Mouse (Mus musculus) embryonic facial prominence, embryonic 13.5 days (tissue): ENCODE data around the gene Gm29609. TPM values are rescaled to one million over a fixed set of nuclear protein-coding genes. Genes with fewer than 3 reads are reported as not detected.
A peak's percentile ranks its signal among the peaks of the same experiment; 100 is the strongest.

Experiments
- ATAC-seq: fragments of 200-750 bp; cut with Nextera tagmentation; 2 replicates; pipeline ENCODE4 v1.8.0; 2017; ENCODE audit warnings: low read depth; ENCODE audit not compliant: insufficient number of reproducible peaks, insufficient read depth, low FRiP score, low TSS enrichment
- H3K27ac ChIP-seq: fragments of 300-500 bp; sonication (generic); 2 replicates; pipeline ENCODE4 v1.5.1; 2015; ENCODE audit warnings: moderate library complexity, mild to moderate bottlenecking, inconsistent platforms
- H3K27me3 ChIP-seq: fragments of 300-500 bp; sonication (generic); 2 replicates; pipeline ENCODE4 v1.6.1; 2015; ENCODE audit warnings: mild to moderate bottlenecking, inconsistent platforms
- H3K36me3 ChIP-seq: fragments of 300-500 bp; sonication (generic); 2 replicates; pipeline ENCODE4 v1.6.1; 2015; ENCODE audit warnings: mild to moderate bottlenecking, inconsistent platforms
- H3K4me1 ChIP-seq: fragments of 300-500 bp; sonication (generic); 2 replicates; pipeline ENCODE4 v1.6.1; 2015; ENCODE audit warnings: inconsistent platforms
- H3K4me2 ChIP-seq: fragments of 300-500 bp; sonication (generic); 2 replicates; pipeline ENCODE4 v1.6.1; 2015; ENCODE audit warnings: moderate library complexity, mild to moderate bottlenecking, inconsistent platforms
- H3K4me3 ChIP-seq: fragments of 300-500 bp; sonication (generic); 2 replicates; pipeline ENCODE4 v1.5.1; 2015; ENCODE audit warnings: mild to moderate bottlenecking, inconsistent platforms
- H3K9ac ChIP-seq: fragments of 300-500 bp; sonication (generic); 2 replicates; pipeline ENCODE4 v1.6.1; 2015; ENCODE audit warnings: mild to moderate bottlenecking, inconsistent platforms
- H3K9me3 ChIP-seq: fragments of 300-500 bp; sonication (generic); 2 replicates; pipeline ENCODE4 v1.6.1; 2016; ENCODE audit warnings: inconsistent platforms
- whole genome bisulfite sequencing: fragments of 180-500 bp; shearing (Covaris S2); methylation state at CpG from one replicate; pipeline ENCODE4 v1.1.7; 2015; ENCODE audit warnings: mixed read lengths; 5-methylcytosine and 5-hydroxymethylcytosine counted together
- polyA plus RNA-seq: library from polyadenylated mRNA; unstranded; fragments of >200 nt; fragmentation: Nextera tagmentation; extraction: Ambion mirVana; gene quantifications from 2 replicates; pipeline ENCODE4 v1.2.1, GENCODE M21; 2015

Gene Gm29609
- polyA plus RNA-seq, 1 experiment from 2014 or later = 0.41 TPM

DNA sequence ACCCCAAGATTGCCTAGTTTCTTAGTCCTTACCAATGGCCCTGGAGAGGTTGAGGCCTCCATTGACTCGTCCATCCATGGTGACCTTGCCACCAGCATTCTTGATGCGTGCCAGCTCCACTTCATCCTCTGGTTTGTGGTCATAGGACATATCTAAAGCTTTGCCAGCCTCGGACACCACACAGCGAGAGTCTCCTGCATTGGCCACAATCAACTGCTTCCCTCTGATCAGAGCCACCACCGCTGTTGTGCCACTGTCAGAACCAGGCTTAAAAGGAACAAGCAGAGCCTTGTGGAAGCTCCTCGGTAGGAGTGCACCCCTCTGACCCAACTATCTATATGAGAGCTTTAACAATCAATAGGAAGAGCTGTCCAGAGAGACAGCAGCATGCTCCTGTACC is 24.7 kb upstream of the Gm29609 start:
- H3K4me3 ChIP-seq = no peak overlapping the region
- peaks cover 26% of the 10 kb centered on the region for H3K4me1 ChIP-seq
- ATAC-seq = no peak
- H3K27ac ChIP-seq = no peak overlapping the region
- peaks cover 70% of the 10 kb centered on the region for H3K36me3 ChIP-seq
- no peak overlapping the region for H3K9ac ChIP-seq
- 93% methylated on average over 6 of the region's 6 CpGs for WGBS
- peaks cover 6% of the 10 kb centered on the region for H3K9me3 ChIP-seq
- H3K4me2 ChIP-seq = no peak overlapping the region
- no peaks in the 10 kb centered on the region for H3K27me3 ChIP-seq

DNA sequence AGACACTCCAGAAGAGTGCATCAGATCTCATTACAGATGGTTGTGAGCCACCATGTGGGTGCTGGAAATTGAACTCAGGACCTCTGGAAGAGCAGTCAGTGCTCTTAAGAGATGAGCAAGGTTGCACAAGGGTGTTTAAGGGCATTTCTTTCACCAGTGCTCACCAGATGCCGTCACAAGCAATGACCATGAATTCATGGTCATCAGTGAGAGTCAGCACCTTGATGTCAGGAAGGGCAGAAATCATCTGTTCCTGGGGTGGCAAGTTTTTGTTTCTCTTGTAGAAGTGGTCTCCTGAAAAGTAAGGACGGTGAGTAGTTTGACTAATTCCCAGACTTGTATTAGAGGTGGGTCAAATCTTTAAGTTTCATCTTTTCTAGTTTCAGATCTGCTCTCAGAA is 24.2 kb upstream of the Gm29609 start:
- H3K36me3 ChIP-seq = peaks cover 75% of the 10 kb centered on the region
- no peak overlapping the region for H3K4me2 ChIP-seq
- WGBS = 93% methylated on average over 2 of the region's 2 CpGs
- H3K4me3 ChIP-seq = no peak overlapping the region
- H3K4me1 ChIP-seq = peaks cover 26% of the 10 kb centered on the region
- no peak for ATAC-seq
- H3K9ac ChIP-seq = no peak overlapping the region
- no peak overlapping the region for H3K27ac ChIP-seq
- H3K27me3 ChIP-seq = no peaks in the 10 kb centered on the region
- H3K9me3 ChIP-seq = peaks cover 6% of the 10 kb centered on the region

DNA sequence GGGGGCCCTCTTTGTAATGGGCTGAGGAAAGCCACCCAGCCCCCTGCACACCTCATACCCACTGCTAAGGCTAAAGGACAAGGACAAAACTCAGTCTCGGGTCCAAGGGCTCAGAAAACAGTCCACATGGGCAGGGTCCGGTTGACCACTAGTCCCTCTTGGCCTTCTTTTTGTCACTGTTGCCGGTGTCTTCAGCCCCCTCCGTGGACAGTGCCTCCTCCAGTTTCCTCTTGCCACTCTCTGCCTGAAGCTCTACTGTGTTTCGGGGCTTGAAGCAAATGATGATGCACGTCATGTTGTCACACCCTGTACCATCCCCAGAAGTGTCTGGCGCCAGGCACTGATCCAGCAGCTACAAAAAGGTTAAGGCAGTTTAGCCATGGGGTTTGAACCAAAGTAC is 23.2 kb upstream of the Gm29609 start:
- Histone ChIP-seq H3K4me1 (peaks cover 26% of the 10 kb centered on the region), H3K4me2 (peak overlapping the region; percentile 75), H3K27me3 (no peaks in the 10 kb centered on the region), H3K36me3 (peaks cover 79% of the 10 kb centered on the region), H3K4me3 (peak overlapping the region; percentile 83), H3K27ac (peak overlapping the region; percentile 88), H3K9me3 (peaks cover 6% of the 10 kb centered on the region), H3K9ac (peak overlapping the region; percentile 84)
- 93% methylated on average over 7 of the region's 7 CpGs for WGBS
- ATAC-seq = no peak

DNA sequence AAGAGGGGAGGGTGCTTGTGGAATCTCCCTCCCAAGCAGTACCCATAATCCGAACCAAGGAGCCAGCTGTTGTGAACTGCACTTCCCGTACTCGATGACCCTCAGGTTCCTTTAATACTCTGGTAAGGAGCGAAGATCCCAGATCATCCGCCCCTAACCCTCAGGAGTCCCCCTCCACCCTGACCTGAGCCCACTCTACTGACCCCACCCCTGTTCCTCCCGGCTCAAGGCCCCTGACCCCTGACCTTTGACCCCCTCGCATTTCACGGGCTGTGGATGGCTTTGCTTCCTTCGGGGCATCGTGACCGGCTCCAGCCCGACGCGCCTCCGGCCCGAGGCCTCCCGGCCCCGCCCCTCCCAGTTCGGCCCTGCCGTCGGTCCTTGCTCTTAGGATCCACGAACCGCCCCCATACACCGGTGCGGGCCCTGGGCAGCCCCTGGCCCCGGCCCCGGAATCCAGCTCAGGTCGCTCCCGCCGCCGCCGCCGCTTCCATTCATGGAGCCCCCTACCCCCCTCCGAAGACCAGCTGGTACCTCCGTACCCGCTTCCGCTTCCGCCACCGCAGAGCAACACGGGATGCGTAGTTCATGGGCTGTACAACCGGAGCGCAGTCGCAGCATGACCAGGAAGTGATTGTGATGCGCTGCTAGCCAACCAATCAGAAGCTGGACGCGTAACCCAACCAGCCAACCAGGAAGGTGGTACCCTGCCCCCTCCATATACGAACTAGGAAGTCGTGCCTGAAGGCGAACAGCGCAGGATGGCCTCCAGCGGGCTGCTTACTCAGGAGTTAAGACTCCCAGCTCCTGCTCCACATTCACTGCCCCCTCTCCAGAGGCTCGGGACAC is 22.3 kb upstream of the Gm29609 start, which contains the start of gene Zfp513:
Zfp513 (minus strand) TSS at position 562 of the 849 bp plus-strand sequence.
- Histone ChIP-seq H3K4me1 (peaks cover 26% of the 10 kb centered on the region), H3K9me3 (peaks cover 6% of the 10 kb centered on the region), H3K9ac (peak within 1 kb of the TSS; percentile 84), H3K27ac (peak within 1 kb of the TSS; percentile 88), H3K4me2 (peak within 1 kb of the TSS; percentile 75), H3K27me3 (no peaks in the 10 kb centered on the region), H3K36me3 (peaks cover 79% of the 10 kb centered on the region), H3K4me3 (peak within 1 kb of the TSS; percentile 83)
- ATAC-seq = peak; percentile 95
- WGBS = under 1% methylated on average over 53 of the region's 53 CpGs

DNA sequence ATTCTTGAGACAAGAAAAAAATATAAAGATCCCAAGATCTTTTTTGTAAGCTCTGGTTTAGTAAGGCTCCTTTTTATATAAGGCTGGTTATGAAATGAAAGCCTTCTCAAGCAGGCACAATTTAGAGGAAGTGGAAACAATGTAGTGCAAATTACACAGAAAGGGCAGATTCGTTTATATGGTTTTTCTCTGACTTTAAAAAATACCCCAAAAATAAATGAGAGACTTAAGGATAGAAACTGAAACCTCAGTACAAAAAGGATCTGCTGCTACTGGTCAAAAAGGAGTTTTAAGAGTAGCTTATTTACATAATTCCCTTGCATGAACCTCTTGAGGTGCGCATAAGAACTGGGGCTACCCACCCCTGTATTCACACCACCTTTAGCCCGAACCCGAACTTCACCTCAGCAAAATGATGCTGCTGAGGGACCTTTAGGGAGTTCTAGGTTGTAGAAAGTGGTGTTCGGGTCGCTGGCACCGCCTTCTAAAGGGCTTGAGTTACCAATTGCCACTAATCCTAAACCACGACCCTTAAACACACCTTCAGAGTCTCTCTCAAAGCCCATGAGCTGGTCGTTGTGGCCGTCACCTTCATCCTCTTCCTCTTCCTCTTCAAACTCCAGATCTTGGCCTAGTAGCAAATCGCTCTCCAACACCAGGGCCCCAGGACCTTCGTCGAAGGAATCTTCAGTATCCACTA is 21.5 kb upstream of the Gm29609 start:
- WGBS = 13% methylated on average over 13 of the region's 13 CpGs
- H3K36me3 ChIP-seq = peaks cover 81% of the 10 kb centered on the region
- H3K9ac ChIP-seq = peak overlapping the region; percentile 84
- no peaks in the 10 kb centered on the region for H3K27me3 ChIP-seq
- peaks cover 26% of the 10 kb centered on the region for H3K4me1 ChIP-seq
- peak overlapping the region; percentile 83 for H3K4me3 ChIP-seq
- H3K9me3 ChIP-seq = peaks cover 6% of the 10 kb centered on the region
- ATAC-seq = no peak
- peak overlapping the region; percentile 75 for H3K4me2 ChIP-seq
- peak overlapping the region; percentile 62 for H3K27ac ChIP-seq

DNA sequence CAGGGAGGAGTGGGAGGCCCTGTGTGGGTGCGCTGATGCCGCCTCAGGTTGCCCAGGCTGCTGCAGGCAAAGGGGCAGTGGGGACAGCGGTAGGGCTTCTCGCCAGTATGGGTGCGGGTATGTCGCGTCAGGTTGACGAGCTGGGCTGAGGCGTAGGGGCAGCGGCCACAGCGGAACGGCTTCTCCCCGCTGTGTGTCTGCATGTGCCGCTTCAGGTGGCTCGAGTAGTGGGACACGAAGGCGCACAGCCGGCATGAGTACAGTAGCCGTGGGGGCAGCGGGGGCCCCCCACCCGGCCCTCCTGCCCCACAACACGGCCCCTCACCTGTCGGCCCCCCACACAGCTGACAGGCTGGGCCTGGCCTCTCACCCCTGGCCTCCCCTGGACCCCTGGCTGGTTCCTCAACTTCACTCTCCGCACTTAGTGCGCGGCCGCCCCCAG is 20.6 kb upstream of the Gm29609 start:
- peaks cover 83% of the 10 kb centered on the region for H3K36me3 ChIP-seq
- peak overlapping the region; percentile 75 for H3K4me2 ChIP-seq
- peaks cover 26% of the 10 kb centered on the region for H3K4me1 ChIP-seq
- peaks cover 6% of the 10 kb centered on the region for H3K9me3 ChIP-seq
- peak overlapping the region; percentile 83 for H3K4me3 ChIP-seq
- no peaks in the 10 kb centered on the region for H3K27me3 ChIP-seq
- H3K9ac ChIP-seq = peak overlapping the region; percentile 84; the same call in 1 of the 2 replicates
- ATAC-seq = no peak
- 91% methylated on average over 27 of the region's 27 CpGs for WGBS
- H3K27ac ChIP-seq = no peak overlapping the region

DNA sequence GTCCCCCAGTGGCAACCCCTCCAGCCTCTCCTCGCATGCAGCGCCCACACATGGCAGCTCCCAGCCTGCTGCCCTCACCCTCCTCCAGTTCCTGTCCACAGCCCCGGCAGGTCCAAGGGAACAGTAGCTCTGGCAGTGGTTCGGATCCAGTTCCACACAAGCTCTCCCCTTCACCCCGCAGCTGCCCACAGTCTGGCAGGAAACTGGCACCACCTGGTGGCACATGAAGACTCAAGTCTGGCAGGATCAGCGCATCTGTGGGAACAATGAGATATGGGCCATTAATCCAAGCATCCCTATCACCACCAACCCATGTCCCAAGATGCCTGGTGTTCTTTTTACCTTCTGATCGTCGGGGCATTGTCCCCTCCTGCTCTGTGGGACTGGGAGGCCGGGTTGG is 20.2 kb upstream of the Gm29609 start:
- Histone ChIP-seq H3K9ac (no peak overlapping the region), H3K4me2 (no peak overlapping the region), H3K27me3 (no peaks in the 10 kb centered on the region), H3K9me3 (peaks cover 6% of the 10 kb centered on the region), H3K27ac (peak overlapping the region; percentile 4; the same call in 1 of the 2 replicates), H3K36me3 (peaks cover 84% of the 10 kb centered on the region), H3K4me1 (peaks cover 26% of the 10 kb centered on the region), H3K4me3 (peak overlapping the region; percentile 83)
- ATAC-seq = no peak
- 88% methylated on average over 9 of the region's 9 CpGs for WGBS

DNA sequence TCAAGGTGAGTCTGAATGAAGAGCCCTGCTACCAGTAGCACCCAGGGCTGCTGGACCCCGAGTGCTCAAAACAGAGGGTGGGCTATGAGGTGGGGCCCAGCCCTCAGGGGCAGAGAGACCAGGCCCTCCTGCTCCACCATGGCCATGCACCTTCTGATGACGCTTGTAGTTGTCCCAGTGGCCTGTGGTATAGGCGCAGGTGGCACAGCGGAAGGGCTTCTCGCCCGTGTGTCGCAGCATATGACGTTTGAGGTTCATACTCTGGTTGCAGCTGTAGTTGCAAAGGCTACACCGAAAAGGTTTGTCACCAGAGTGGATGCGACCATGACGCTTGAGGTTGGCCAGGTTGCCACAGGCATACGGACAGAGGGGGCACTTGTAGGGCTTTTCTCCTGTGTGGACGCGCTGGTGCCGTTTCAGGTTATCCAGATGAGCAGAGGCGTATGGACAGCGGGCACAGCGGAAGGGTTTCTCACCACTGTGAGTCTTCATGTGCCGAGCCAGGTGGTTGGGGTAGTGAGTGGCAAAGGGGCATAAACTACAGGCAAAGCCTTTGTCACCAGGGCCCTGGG is 19.7 kb upstream of the Gm29609 start:
- H3K9me3 ChIP-seq = peaks cover 6% of the 10 kb centered on the region
- H3K36me3 ChIP-seq = peaks cover 82% of the 10 kb centered on the region
- no peak for ATAC-seq
- peak overlapping the region; percentile 4; the same call in 1 of the 2 replicates for H3K27ac ChIP-seq
- WGBS = 89% methylated on average over 19 of the region's 19 CpGs
- H3K4me3 ChIP-seq = no peak overlapping the region
- H3K4me1 ChIP-seq = peaks cover 30% of the 10 kb centered on the region
- no peak overlapping the region for H3K4me2 ChIP-seq
- H3K9ac ChIP-seq = no peak overlapping the region
- no peaks in the 10 kb centered on the region for H3K27me3 ChIP-seq

DNA sequence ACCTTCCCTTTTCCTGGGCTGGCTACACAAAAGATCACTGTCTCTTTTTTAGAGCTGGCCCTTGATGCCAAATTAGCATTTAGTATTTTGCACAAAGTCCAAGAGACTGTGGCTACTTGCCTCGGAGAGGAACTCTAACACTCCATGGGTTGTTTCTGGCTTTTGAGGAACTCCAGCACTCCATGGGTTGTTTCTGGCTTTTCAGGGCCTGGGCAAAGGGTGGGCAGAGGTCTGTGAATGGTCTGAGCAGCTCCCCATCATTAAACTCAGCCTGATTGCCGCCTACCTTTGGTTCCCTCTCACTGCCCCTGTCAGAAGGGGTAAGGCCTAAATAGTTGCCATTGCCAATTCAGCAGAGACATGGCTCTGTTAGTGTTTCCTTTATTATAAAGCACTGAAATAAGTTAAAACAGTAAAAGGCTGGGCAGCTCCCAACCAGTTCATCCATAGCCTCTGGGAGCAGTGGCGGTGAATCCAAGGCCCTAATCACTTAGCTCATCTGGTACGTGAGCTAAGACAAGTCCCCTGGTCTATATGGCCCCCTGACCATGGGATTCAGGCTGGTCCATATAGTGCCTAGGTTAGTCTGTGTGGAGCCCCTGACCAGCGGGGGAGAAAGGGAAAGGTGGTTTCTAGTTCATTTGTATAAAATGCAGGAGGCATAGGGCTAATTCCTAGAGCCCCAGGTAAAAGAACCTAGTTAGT is 19.1 kb upstream of the Gm29609 start:
- Histone ChIP-seq H3K9ac (no peak overlapping the region), H3K27ac (no peak overlapping the region), H3K36me3 (peaks cover 76% of the 10 kb centered on the region), H3K27me3 (no peaks in the 10 kb centered on the region), H3K4me1 (peaks cover 36% of the 10 kb centered on the region), H3K4me3 (no peak overlapping the region), H3K4me2 (no peak overlapping the region), H3K9me3 (peaks cover 6% of the 10 kb centered on the region)
- no peak for ATAC-seq
- 84% methylated on average over 5 of the region's 5 CpGs for WGBS

DNA sequence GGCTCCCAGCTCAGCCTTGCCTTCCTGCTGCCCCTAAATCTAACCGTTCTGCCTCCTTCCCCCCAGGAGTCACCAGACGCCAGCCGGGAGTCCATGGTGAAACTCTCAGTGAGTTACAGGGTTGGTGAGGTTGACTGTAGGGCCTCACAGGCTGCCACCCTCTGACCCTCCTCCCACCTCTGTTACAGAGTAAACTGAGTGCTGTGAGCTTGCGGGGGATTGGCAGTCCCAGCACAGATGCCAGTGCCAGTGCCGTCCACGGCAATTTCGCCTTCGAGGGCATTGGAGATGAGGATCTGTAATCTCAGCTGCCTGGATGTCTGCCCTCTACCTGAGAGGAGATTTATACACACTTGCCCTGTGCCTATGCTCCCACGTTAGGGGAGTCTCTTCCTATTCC is 18.5 kb upstream of the Gm29609 start:
- H3K4me3 ChIP-seq = no peak overlapping the region
- WGBS = 84% methylated on average over 9 of the region's 9 CpGs
- H3K9me3 ChIP-seq = peaks cover 6% of the 10 kb centered on the region
- H3K9ac ChIP-seq = no peak overlapping the region
- no peaks in the 10 kb centered on the region for H3K27me3 ChIP-seq
- H3K4me2 ChIP-seq = no peak overlapping the region
- H3K36me3 ChIP-seq = peaks cover 70% of the 10 kb centered on the region
- H3K27ac ChIP-seq = no peak overlapping the region
- no peak for ATAC-seq
- peaks cover 36% of the 10 kb centered on the region for H3K4me1 ChIP-seq

DNA sequence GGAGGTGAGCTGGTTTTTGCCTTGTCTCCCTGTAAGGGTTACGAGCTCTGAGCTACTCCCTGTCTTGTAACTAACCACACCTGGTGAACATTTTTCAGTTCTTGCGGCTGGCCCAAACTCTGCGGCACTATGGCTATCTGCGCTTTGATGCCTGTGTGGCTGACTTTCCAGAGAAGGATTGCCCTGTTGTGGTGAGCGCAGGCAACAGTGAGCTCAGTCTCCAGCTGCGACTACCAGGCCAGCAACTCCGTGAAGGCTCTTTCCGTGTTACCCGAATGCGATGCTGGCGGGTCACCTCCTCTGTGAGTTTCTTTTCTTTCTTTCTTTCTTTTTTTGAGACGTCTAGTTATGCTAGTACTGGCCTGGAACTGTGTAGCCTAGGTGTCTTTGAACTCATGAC is 17.4 kb upstream of the Gm29609 start:
- no peak overlapping the region for H3K27ac ChIP-seq
- H3K36me3 ChIP-seq = peaks cover 62% of the 10 kb centered on the region
- no peak overlapping the region for H3K4me2 ChIP-seq
- H3K9me3 ChIP-seq = peaks cover 6% of the 10 kb centered on the region
- peaks cover 30% of the 10 kb centered on the region for H3K4me1 ChIP-seq
- H3K4me3 ChIP-seq = no peak overlapping the region
- no peak for ATAC-seq
- WGBS = 91% methylated on average over 12 of the region's 12 CpGs
- no peak overlapping the region for H3K9ac ChIP-seq
- no peaks in the 10 kb centered on the region for H3K27me3 ChIP-seq
